ENCODE assay signal across 13 mouse cellular contexts in genomic region chr11:119925176-119925575, GRCm38 (mm10). TPM values are rescaled to one million over a fixed set of nuclear protein-coding genes. Genes with fewer than 3 reads are reported as not detected.
A peak's percentile ranks its signal among the peaks of the same experiment; 100 is the strongest.
DNase-seq lines count a peak whose midpoint lies in the region; ATAC-seq and TF ChIP-seq lines count a peak whose summit lies in the region.
"Had no signal": no experiment of that assay in that cellular context is flagged by ENCODE, and none has a peak within 500 bp of the region (broad histone marks: within the 10 kb centered on the region; RNA-seq: fewer than 3 reads in every experiment).

No protein-coding gene starts in this region.

- no peak for ATAC-seq in liver, embryonic 12.5 days
- ATAC-seq in hematopoietic stem cell, adult 5-6 weeks (replicated peaks in 1 of 2; ENCODE audit: insufficient read depth in 1 of 2, low FRiP score in 2 of 2, low TSS enrichment in 1 of 2, low read depth in 1 of 2, poor library complexity in 2 of 2, severe bottlenecking in 2 of 2): peak; percentile 86 to 95
- no peak for ATAC-seq in cerebellum, adult (ENCODE audit: insufficient number of reproducible peaks, low FRiP score, low TSS enrichment)
- no peak for ATAC-seq in hindbrain, postnatal 0 days
- ATAC-seq: forebrain, embryonic 13.5 days had no signal

- no peak for TF ChIP-seq CTCF in bone marrow, adult 2 months (IDR thresholded peaks at IDR 0.05; ENCODE audit: control insufficient read depth, insufficient read depth, low read length)
- TF ChIP-seq CTCF in hindbrain, postnatal 0 days (IDR thresholded peaks at IDR 0.05; ENCODE audit: low read depth): no peak

- H3K27me3 ChIP-seq in liver, embryonic 12.5 days (replicated peaks): no peaks in the 10 kb centered on the region
- no peaks in the 10 kb centered on the region for H3K27me3 ChIP-seq in hindbrain, postnatal 0 days (ENCODE audit: insufficient read depth, low read length)
- H3K27me3 ChIP-seq: forebrain, embryonic 13.5 days; hindbrain, embryonic 13.5 days had no signal

- H3K36me3 ChIP-seq in liver, embryonic 12.5 days: 0 out of 2 replicates have a peak, but pooled peaks cover under 1% of the 10 kb centered on the region
- no peaks in the 10 kb centered on the region for H3K36me3 ChIP-seq in hindbrain, postnatal 0 days (ENCODE audit: insufficient read depth, low read length)

- no peak overlapping the region for H3K27ac ChIP-seq in liver, embryonic 12.5 days
- H3K27ac ChIP-seq in bone marrow, adult 2 months (ENCODE audit: control insufficient read depth, insufficient read depth, low read depth, low read length, poor library complexity): peak overlapping the region; percentile 43
- no peak overlapping the region for H3K27ac ChIP-seq in hindbrain, postnatal 0 days
- H3K27ac ChIP-seq: forebrain, embryonic 13.5 days; hindbrain, embryonic 13.5 days; kidney, postnatal 0 days; stomach, postnatal 0 days had no signal

- peaks cover 5% of the 10 kb centered on the region; the same call in 1 of the 2 replicates for H3K4me1 ChIP-seq in liver, embryonic 12.5 days
- peaks cover 3% of the 10 kb centered on the region; the same call in 1 of the 2 replicates for H3K4me1 ChIP-seq in bone marrow, adult 2 months (ENCODE audit: control insufficient read depth, insufficient read depth, low read length)
- H3K4me1 ChIP-seq in hindbrain, postnatal 0 days (ENCODE audit: insufficient read depth, low read length): no peaks in the 10 kb centered on the region
- H3K4me1 ChIP-seq: forebrain, embryonic 13.5 days; hindbrain, embryonic 13.5 days had no signal

- no peak overlapping the region for H3K4me3 ChIP-seq in liver, embryonic 12.5 days
- no peak overlapping the region for H3K4me3 ChIP-seq in bone marrow, adult 2 months (replicated peaks; ENCODE audit: control insufficient read depth, low read depth, low read length)
- no peak overlapping the region for H3K4me3 ChIP-seq in hindbrain, postnatal 0 days (ENCODE audit: low read length)
- H3K4me3 ChIP-seq: forebrain, embryonic 13.5 days; hindbrain, embryonic 13.5 days had no signal

- H3K4me2 ChIP-seq in liver, embryonic 12.5 days: no peak overlapping the region
- H3K4me2 ChIP-seq in hindbrain, postnatal 0 days (ENCODE audit: low read depth, low read length): no peak overlapping the region
- H3K4me2 ChIP-seq: forebrain, embryonic 13.5 days; hindbrain, embryonic 13.5 days had no signal

- H3K9ac ChIP-seq in liver, embryonic 12.5 days: no peak overlapping the region
- no peak overlapping the region for H3K9ac ChIP-seq in hindbrain, postnatal 0 days (replicated peaks; ENCODE audit: low read length)
- H3K9ac ChIP-seq: forebrain, embryonic 13.5 days; hindbrain, embryonic 13.5 days had no signal

- WGBS in liver, embryonic 12.5 days (ENCODE audit: insufficient replicate concordance): 19% methylated on average over 5 of the region's 5 CpGs
- WGBS in bone marrow, adult 2 months: 7% methylated on average over 5 of the region's 5 CpGs
- 74% methylated on average over 5 of the region's 5 CpGs for WGBS in hindbrain, postnatal 0 days

- no peak for TF ChIP-seq POLR2A in bone marrow, adult 2 months (IDR thresholded peaks at IDR 0.05; ENCODE audit: borderline replicate concordance, control insufficient read depth, low read depth, low read length)

- DNase-seq in liver: peak; percentile 53
- peak; percentile 84 to 89 for DNase-seq in monocyte, adult 2 months (ENCODE audit: low read depth in 1 of 2, low spot score in 2 of 2)
- DNase-seq in cerebellum, postnatal 4 days (ENCODE audit: low spot score in 2 of 2): no peak
- DNase-seq in hindbrain, postnatal 0 days (ENCODE audit: low spot score): no peak

- no peaks in the 10 kb centered on the region for H3K9me3 ChIP-seq in liver, embryonic 12.5 days (replicated peaks)
- H3K9me3 ChIP-seq in hindbrain, postnatal 0 days (ENCODE audit: low read length): no peaks in the 10 kb centered on the region
- H3K9me3 ChIP-seq: forebrain, embryonic 13.5 days; G1E; hindbrain, embryonic 13.5 days had no signal

RNA-seq across cellular contexts. Expression of gene Chmp6, which starts 11.9 kb away (rescaled TPM):
- polyA plus RNA-seq in liver, embryonic 12.5 days (2016; fragmentation: Nextera tagmentation; extraction: Ambion mirVana): 45.9 and 48.6 TPM in 2 replicates
- polyA plus RNA-seq in bone marrow, adult 2 months (2011; ENCODE audit: insufficient read depth, insufficient read length, low replicate concordance, missing spikeins): 16.1 and 18.5 TPM in 2 replicates
- 47.7 and 67.0 TPM in 2 replicates for total RNA-seq in hematopoietic stem cell, adult 5-6 weeks (2017)
- 102 and 117 TPM in 2 replicates for total RNA-seq in hindbrain, postnatal 0 days (2014; rRNA removed)
- polyA plus RNA-seq in hindbrain, postnatal 0 days (2015; fragmentation: Nextera tagmentation; extraction: Ambion mirVana): 115 and 118 TPM in 2 replicates

RNA-seq across cellular contexts. Expression of gene Baiap2, which starts 17.4 kb away (rescaled TPM):
- polyA plus RNA-seq in liver, embryonic 12.5 days (2016; fragmentation: Nextera tagmentation; extraction: Ambion mirVana): 6.2 and 7.0 TPM in 2 replicates
- polyA plus RNA-seq in bone marrow, adult 2 months (2011; ENCODE audit: insufficient read depth, insufficient read length, low replicate concordance, missing spikeins): 5.7 and 7.9 TPM in 2 replicates
- 10.6 and 19.9 TPM in 2 replicates for total RNA-seq in hematopoietic stem cell, adult 5-6 weeks (2017)
- total RNA-seq in hindbrain, postnatal 0 days (2014; rRNA removed): 45.9 and 62.4 TPM in 2 replicates
- 30.8 and 31.5 TPM in 2 replicates for polyA plus RNA-seq in hindbrain, postnatal 0 days (2015; fragmentation: Nextera tagmentation; extraction: Ambion mirVana)

Comparison
In these comparisons a context has a peak if more than half of its experiments do, and no peak if none do; other contexts are left out.
1. DNase-seq: peak in liver (single experiment) and monocyte, adult 2 months (2 of 2); none in cerebellum, postnatal 4 days (0 of 2) and hindbrain, postnatal 0 days (single experiment).
2. ATAC-seq: peak in hematopoietic stem cell, adult 5-6 weeks (2 of 2); none in liver, embryonic 12.5 days (single experiment), cerebellum, adult (single experiment) and hindbrain, postnatal 0 days (single experiment).